Mouse (Mus musculus): ENCODE data around the gene Scgb1a1.

GRCm38 (mm10) chr19:9128499-9129194 is 40.9 kb upstream of the Scgb1a1 start:
- TF ChIP-seq POLR2A (IDR thresholded peaks at IDR 0.05; ENCODE audit: low read depth, low read length) (no peak), CTCF (IDR thresholded peaks at IDR 0.05; ENCODE audit: borderline replicate concordance, insufficient read depth, low read length) (no peak)

All from embryonic fibroblast, embryonic 13.5 days (primary cell).